Mouse (Mus musculus) midbrain, embryonic 16.5 days (tissue): ENCODE measurements around the gene Zfp598. TPM values are rescaled to one million over a fixed set of nuclear protein-coding genes. Genes with fewer than 3 reads are reported as not detected.
"Not testable (repeated sequence)": the region's sequence is repeated elsewhere in the genome, so short reads cannot be mapped to it uniquely, and the experiment has no call there.

Experiments used
- ATAC-seq: fragments of 200-750 bp; cut with Nextera tagmentation; 2 replicates; pipeline ENCODE4 v1.8.0; 2017; ENCODE audit warnings: moderate TSS enrichment
- H3K27ac ChIP-seq: fragments of 300-500 bp; sonication (generic); 2 replicates; pipeline ENCODE4 v1.5.1; 2014; ENCODE audit warnings: mild to moderate bottlenecking, low read length, mixed read lengths
- H3K27me3 ChIP-seq: fragments of 300-500 bp; sonication (generic); 2 replicates; pipeline ENCODE4 v1.6.1; 2014; ENCODE audit warnings: low read depth, low read length, mixed read lengths; ENCODE audit not compliant: control insufficient read depth, insufficient read depth
- H3K36me3 ChIP-seq: fragments of 300-500 bp; sonication (generic); 2 replicates; pipeline ENCODE4 v1.6.1; 2014; ENCODE audit warnings: mild to moderate bottlenecking, low read length, moderate library complexity, mixed read lengths; ENCODE audit not compliant: control insufficient read depth, insufficient read depth
- H3K4me1 ChIP-seq: fragments of 300-500 bp; sonication (generic); 2 replicates; pipeline ENCODE4 v1.6.1; 2014; ENCODE audit warnings: mild to moderate bottlenecking, low read length, mixed read lengths; ENCODE audit not compliant: control insufficient read depth, insufficient read depth
- H3K4me2 ChIP-seq: fragments of 300-500 bp; sonication (generic); 2 replicates; pipeline ENCODE4 v1.6.1; 2014; ENCODE audit warnings: mild to moderate bottlenecking, low read length, mixed read lengths
- H3K4me3 ChIP-seq: fragments of 300-500 bp; sonication (generic); 2 replicates; pipeline ENCODE4 v1.5.1; 2014; ENCODE audit warnings: low read depth, mild to moderate bottlenecking, low read length, moderate library complexity, mixed read lengths
- H3K9ac ChIP-seq: fragments of 300-500 bp; sonication (generic); 2 replicates; pipeline ENCODE4 v1.6.1; 2014; ENCODE audit warnings: low read depth, low read length, mixed read lengths
- H3K9me3 ChIP-seq: fragments of 300-500 bp; sonication (generic); replicated peaks from 2 replicates; pipeline ENCODE4 v1.6.1; 2014; ENCODE audit warnings: mild to moderate bottlenecking, low read length, mixed read lengths; ENCODE audit not compliant: control insufficient read depth, poor library complexity, severe bottlenecking
- WGBS: fragments of 180-500 bp; shearing (Covaris S2); extraction: QIAGEN DNeasy Blood & Tissue Kit; methylation state at CpG from one replicate; pipeline ENCODE4 v1.1.7; 2014; 5-methylcytosine and 5-hydroxymethylcytosine counted together
- polyA plus RNA-seq: library from polyadenylated mRNA; unstranded; fragments of >200 nt; fragmentation: Nextera tagmentation; extraction: Ambion mirVana; gene quantifications from 2 replicates; pipeline ENCODE4 v1.2.1, GENCODE M21; 2015

The Zfp598 gene
- polyA plus RNA-seq, 1 experiment from 2014 or later, result 19.7 TPM

GRCm38 (mm10) chr17:24719494-24720222, 50.2 kb downstream of the Zfp598 start:
- ATAC-seq, result peak; percentile 97
- H3K4me2 ChIP-seq, result peak overlapping the region; percentile 87
- peak overlapping the region; percentile 79 for H3K4me3 ChIP-seq
- no peaks in the 10 kb centered on the region for H3K27me3 ChIP-seq
- under 1% methylated on average over 61 of the region's 61 CpGs for WGBS
- peak overlapping the region; percentile 89 for H3K9ac ChIP-seq
- peak overlapping the region; percentile 84 for H3K27ac ChIP-seq
- H3K9me3 ChIP-seq, result no peaks in the 10 kb centered on the region
- peaks cover 25% of the 10 kb centered on the region for H3K4me1 ChIP-seq
- H3K36me3 ChIP-seq, result peaks cover 8% of the 10 kb centered on the region

- H3K9ac ChIP-seq, result peak overlapping the region; percentile 60
- ATAC-seq, H3K27ac ChIP-seq, H3K27me3 ChIP-seq, H3K36me3 ChIP-seq, H3K9me3 ChIP-seq: not testable (repeated sequence)
- peak overlapping the region; percentile 87 for H3K4me2 ChIP-seq
- peaks cover 25% of the 10 kb centered on the region for H3K4me1 ChIP-seq
- peak overlapping the region; percentile 79 for H3K4me3 ChIP-seq
- WGBS, result under 1% methylated on average over 11 of the region's 11 CpGs
Measured at GRCm38 (mm10) chr17:24720616-24721015, 51.1 kb downstream of the Zfp598 start.

GRCm38 (mm10) chr17:24721383-24721955, 52.0 kb downstream of the Zfp598 start:
- H3K4me1 ChIP-seq, result peaks cover 25% of the 10 kb centered on the region
- H3K4me3 ChIP-seq, result 0 out of 2 replicates have a peak overlapping the region, but pooled peaks have one; percentile 17
- H3K9me3 ChIP-seq, H3K27ac ChIP-seq, H3K36me3 ChIP-seq, ATAC-seq, H3K27me3 ChIP-seq: not testable (repeated sequence)
- peak overlapping the region; percentile 41 for H3K4me2 ChIP-seq
- 72% methylated on average over 7 of the region's 7 CpGs for WGBS
- 0 out of 2 replicates have a peak overlapping the region, but pooled peaks have one; percentile 7 for H3K9ac ChIP-seq

- Histone ChIP-seq H3K4me3 (no peak overlapping the region), H3K9ac (no peak overlapping the region)
- 32% methylated on average over 13 of the region's 13 CpGs for WGBS
Measured at GRCm38 (mm10) chr17:24722220-24722924, 52.9 kb downstream of the Zfp598 start.

GRCm38 (mm10) chr17:24723122-24723880, 53.8 kb downstream of the Zfp598 start:
- Histone ChIP-seq H3K36me3 (peaks cover 8% of the 10 kb centered on the region), H3K4me3 (peak overlapping the region; percentile 84), H3K27ac (peak overlapping the region; percentile 85), H3K9me3 (no peaks in the 10 kb centered on the region), H3K9ac (peak overlapping the region; percentile 94), H3K4me1 (peaks cover 25% of the 10 kb centered on the region), H3K27me3 (no peaks in the 10 kb centered on the region; the same call in 1 of the 2 replicates), H3K4me2 (peak overlapping the region; percentile 95)
- 3% methylated on average over 12 of the region's 12 CpGs for WGBS
- ATAC-seq, result no peak

More at GRCm38 (mm10) chr17:24722220-24722924, 52.9 kb downstream of the Zfp598 start:
- H3K4me1 ChIP-seq, result peaks cover 25% of the 10 kb centered on the region
- H3K9me3 ChIP-seq, result no peaks in the 10 kb centered on the region
- no peak for ATAC-seq
- H3K4me2 ChIP-seq, result peak overlapping the region; percentile 10; the same call in 1 of the 2 replicates
- no peak overlapping the region for H3K27ac ChIP-seq
- H3K27me3 ChIP-seq, result no peaks in the 10 kb centered on the region; the same call in 1 of the 2 replicates
- H3K36me3 ChIP-seq, result peaks cover 8% of the 10 kb centered on the region

GRCm38 (mm10) chr17:24723881-24724180, 54.3 kb downstream of the Zfp598 start:
- 0 out of 2 replicates have a peak, but pooled peaks have one; percentile 4 for ATAC-seq

GRCm38 (mm10) chr17:24724184-24724583, 54.7 kb downstream of the Zfp598 start, which contains the start of gene Ndufb10:
Ndufb10 (minus strand) TSS chr17:24724478.
- no peaks in the 10 kb centered on the region; the same call in 1 of the 2 replicates for H3K27me3 ChIP-seq
- H3K27ac ChIP-seq, result peak within 1 kb of the TSS; percentile 85
- H3K4me2 ChIP-seq, result peak within 1 kb of the TSS; percentile 95
- peak within 1 kb of the TSS; percentile 94 for H3K9ac ChIP-seq
- peak; percentile 76 for ATAC-seq
- under 1% methylated on average over 30 of the region's 30 CpGs for WGBS
- H3K4me1 ChIP-seq, result peaks cover 21% of the 10 kb centered on the region
- peak within 1 kb of the TSS; percentile 84 for H3K4me3 ChIP-seq
- H3K36me3 ChIP-seq, result peaks cover 8% of the 10 kb centered on the region
- no peaks in the 10 kb centered on the region for H3K9me3 ChIP-seq

More at GRCm38 (mm10) chr17:24723881-24724180, 54.3 kb downstream of the Zfp598 start:
- H3K9ac ChIP-seq, result peak overlapping the region; percentile 94
- WGBS, result 3% methylated on average over 15 of the region's 15 CpGs
- peaks cover 8% of the 10 kb centered on the region for H3K36me3 ChIP-seq
- H3K4me3 ChIP-seq, result peak overlapping the region; percentile 84
- peak overlapping the region; percentile 85 for H3K27ac ChIP-seq
- H3K4me2 ChIP-seq, result peak overlapping the region; percentile 95
- H3K4me1 ChIP-seq, result peaks cover 23% of the 10 kb centered on the region
- no peaks in the 10 kb centered on the region for H3K9me3 ChIP-seq
- no peaks in the 10 kb centered on the region; the same call in 1 of the 2 replicates for H3K27me3 ChIP-seq

- Histone ChIP-seq H3K4me2 (no peak overlapping the region), H3K4me1 (peaks cover 19% of the 10 kb centered on the region), H3K27ac (no peak overlapping the region), H3K27me3 (no peaks in the 10 kb centered on the region; the same call in 1 of the 2 replicates), H3K9ac (no peak overlapping the region), H3K9me3 (no peaks in the 10 kb centered on the region), H3K4me3 (no peak overlapping the region), H3K36me3 (peaks cover 8% of the 10 kb centered on the region)
- ATAC-seq, result no peak
- WGBS, result 76% methylated on average over 3 of the region's 3 CpGs
Measured at GRCm38 (mm10) chr17:24725637-24726390, 56.3 kb downstream of the Zfp598 start.
